Mouse (Mus musculus): Measurements from ENCODE around the gene Saysd1.

DNA sequence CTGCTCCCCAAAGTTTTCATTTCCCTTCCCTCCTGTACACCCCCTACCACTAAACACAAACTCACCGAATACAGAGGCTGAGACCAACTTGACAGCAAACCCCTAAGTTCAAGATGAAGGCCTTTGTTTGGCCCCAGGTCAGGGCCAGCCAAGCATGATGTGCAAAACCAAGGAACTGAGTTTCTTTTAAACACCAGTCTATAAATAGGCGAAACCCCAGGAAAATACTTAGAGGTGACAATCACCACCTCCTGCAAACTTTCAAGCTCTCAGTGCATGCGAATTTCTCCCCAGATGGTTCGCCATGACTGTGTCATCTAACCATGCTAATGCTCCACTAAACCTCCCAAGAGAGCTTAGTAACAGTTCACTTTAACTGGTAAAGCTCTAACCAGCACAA lies 37.4 kb upstream of the Saysd1 start:
- TF ChIP-seq USF1 (IDR thresholded peaks at IDR 0.05; ENCODE audit: low read depth, low read length) (no peak), E2F4 (IDR thresholded peaks at IDR 0.05; ENCODE audit: insufficient replicate concordance, low read depth, low read length) (no peak), SMC3 (IDR thresholded peaks at IDR 0.05; ENCODE audit: low read depth, low read length) (no peak)

Data from CH12.LX (cell line).